Mouse (Mus musculus) thymus, adult 2 months (tissue): ENCODE data around the gene Scgb3a1. TPM values are rescaled to one million over a fixed set of nuclear protein-coding genes. Genes with fewer than 3 reads are reported as not detected.

Experiments used
- DNase-seq: peaks from one replicate; pipeline ENCODE4 v3.0.0; 2021
- H3K27ac ChIP-seq: fragments of 200-500 bp; 2 replicates; pipeline ENCODE4 v1.5.1; 2012; ENCODE audit warnings: low read length, control low read depth; ENCODE audit not compliant: control insufficient read depth, insufficient read depth
- H3K27me3 ChIP-seq: fragments of 200-500 bp; 2 replicates; pipeline ENCODE4 v1.6.1; 2012; ENCODE audit warnings: mild to moderate bottlenecking, low read length, moderate library complexity, mixed read lengths; ENCODE audit not compliant: control insufficient read depth, insufficient read depth
- H3K36me3 ChIP-seq: fragments of 200-500 bp; 2 replicates; pipeline ENCODE4 v1.6.1; 2012; ENCODE audit warnings: mild to moderate bottlenecking, low read length, moderate library complexity; ENCODE audit not compliant: control insufficient read depth, insufficient read depth
- H3K4me1 ChIP-seq: fragments of 200-500 bp; replicated peaks from 2 replicates; pipeline ENCODE4 v1.6.1; 2012; ENCODE audit warnings: low read length; ENCODE audit not compliant: control insufficient read depth, insufficient read depth
- H3K4me3 ChIP-seq: fragments of 200-500 bp; 2 replicates; pipeline ENCODE4 v1.5.1; 2012; ENCODE audit warnings: mild to moderate bottlenecking, low read length, control low read depth, moderate library complexity; ENCODE audit not compliant: control insufficient read depth, insufficient read depth
- CTCF ChIP-seq: fragments of 200-500 bp; IDR thresholded peaks from 2 replicates; pipeline ENCODE4 v1.5.1; 2012; ENCODE audit warnings: mild to moderate bottlenecking, control low read depth, low read length, moderate library complexity, borderline replicate concordance; ENCODE audit not compliant: control insufficient read depth, poor library complexity, insufficient read depth; ENCODE audit errors: extremely low read depth
- POLR2A ChIP-seq: fragments of 200-500 bp; IDR thresholded peaks from 2 replicates; pipeline ENCODE4 v1.6.1; 2012; ENCODE audit warnings: mild to moderate bottlenecking, low read length, control low read depth, moderate library complexity; ENCODE audit not compliant: control insufficient read depth, poor library complexity, insufficient read depth; ENCODE audit errors: extremely low read depth
- WGBS: fragments of 180-500 bp; shearing (Covaris S2); methylation state at CpG from one replicate; pipeline ENCODE4 v1.1.7; 2018; 5-methylcytosine and 5-hydroxymethylcytosine counted together
- polyA plus RNA-seq: library from polyadenylated mRNA; depleted of rRNA; stranded (reverse); fragments of >200 nt; gene quantifications from 2 replicates; pipeline ENCODE4 v1.2.3, GENCODE M21; 2012; rRNA removed

Gene Scgb3a1
- polyA plus RNA-seq: 3.0 and 7.8 TPM in 2 replicates

DNA sequence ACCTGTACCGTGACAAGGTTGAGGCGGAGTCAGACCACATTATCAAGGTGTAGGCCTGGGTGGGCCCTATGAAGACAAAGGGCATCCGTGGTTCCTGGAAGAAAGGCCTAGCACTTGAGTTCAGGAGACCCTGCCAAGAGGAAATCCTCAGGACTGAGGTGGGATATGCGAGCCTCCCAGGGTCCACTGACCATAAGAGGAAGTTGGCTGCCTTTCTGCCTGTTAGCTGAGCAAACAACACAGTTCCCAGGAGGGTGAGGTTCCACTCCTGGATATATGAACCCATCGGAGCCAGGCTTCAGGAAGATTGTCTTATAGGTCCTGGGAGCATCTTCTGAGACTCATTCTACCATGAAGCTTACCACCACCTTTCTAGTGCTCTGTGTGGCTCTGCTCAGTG, at the start of gene Scgb3a1:
Gene Scgb3a1, plus strand, starts transcription at position 301 of the 400 bp plus-strand sequence.
- WGBS: 78% methylated on average over 5 of the region's 5 CpGs

DNA sequence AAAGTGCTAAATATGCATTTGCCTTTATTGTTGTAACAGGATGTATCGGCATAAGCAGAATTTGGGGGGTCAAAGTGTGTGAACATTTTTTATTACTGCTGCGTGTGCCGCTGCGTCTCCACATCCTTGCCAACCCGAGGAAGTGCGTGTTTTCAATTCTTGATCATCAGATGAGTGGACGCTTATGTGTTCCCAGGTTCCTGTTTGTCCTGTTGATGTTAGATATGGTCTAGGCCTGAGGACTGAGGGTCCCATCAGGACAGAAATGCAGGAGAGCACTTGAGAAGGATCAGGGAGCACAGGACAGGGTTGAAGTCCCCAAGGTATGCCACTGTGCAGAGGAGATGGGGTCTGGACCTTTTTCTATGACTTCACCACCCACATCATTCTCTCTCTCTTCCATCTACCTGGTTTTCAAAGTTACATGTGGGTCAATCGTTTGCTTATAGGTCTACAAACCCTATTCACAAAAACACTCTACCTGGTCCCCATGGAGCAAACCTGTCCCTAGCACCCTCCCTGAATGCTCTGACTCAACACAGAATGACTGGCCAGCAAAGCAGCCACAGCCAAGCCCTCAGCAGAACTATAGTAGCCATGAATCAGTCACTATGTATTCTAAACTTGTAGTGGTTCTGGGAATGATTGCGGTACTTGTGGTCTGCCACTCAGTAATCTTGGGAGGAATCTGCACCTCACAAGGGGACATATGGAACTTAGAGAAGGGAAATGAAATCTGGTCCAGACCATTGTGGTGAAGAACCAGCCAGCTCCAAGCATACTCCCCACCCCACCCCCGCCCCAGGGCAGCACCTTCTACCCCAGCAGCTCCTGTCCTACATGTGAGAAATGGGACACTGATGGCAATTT, 47.3 kb upstream of the Scgb3a1 start:
- no peaks in the 10 kb centered on the region for H3K36me3 ChIP-seq
- H3K4me1 ChIP-seq: no peaks in the 10 kb centered on the region; the same call in 1 of the 2 replicates
- TF ChIP-seq POLR2A (no peak), CTCF (no peak)
- H3K27ac ChIP-seq: no peak overlapping the region
- H3K4me3 ChIP-seq: no peak overlapping the region
- WGBS: 83% methylated on average over 10 of the region's 10 CpGs
- no peaks in the 10 kb centered on the region; the same call in 1 of the 2 replicates for H3K27me3 ChIP-seq
- no peak for DNase-seq

More for the DNA sequence above, at the start of gene Scgb3a1:
- H3K27me3 ChIP-seq: no peaks in the 10 kb centered on the region
- H3K4me1 ChIP-seq: peaks cover 16% of the 10 kb centered on the region
- H3K4me3 ChIP-seq: no peak within 1 kb of the TSS
- no peak within 1 kb of the TSS for H3K27ac ChIP-seq
- TF ChIP-seq CTCF (no peak), POLR2A (no peak)
- no peak for DNase-seq
- no peaks in the 10 kb centered on the region; the same call in 1 of the 2 replicates for H3K36me3 ChIP-seq

GRCm38 (mm10) chr11:49618476-49618875, 44.9 kb upstream of the Scgb3a1 start:
- Histone ChIP-seq H3K27ac (no peak overlapping the region), H3K4me3 (no peak overlapping the region), H3K36me3 (no peaks in the 10 kb centered on the region), H3K27me3 (no peaks in the 10 kb centered on the region; the same call in 1 of the 2 replicates), H3K4me1 (no peaks in the 10 kb centered on the region; the same call in 1 of the 2 replicates)
- TF ChIP-seq CTCF: no peak
- TF ChIP-seq POLR2A: no peak
- no peak for DNase-seq
- WGBS: 74% methylated on average over 8 of the region's 8 CpGs

- TF ChIP-seq POLR2A (no peak), CTCF (no peak)
These were observed 41.5 kb upstream of the Scgb3a1 start for GRCm38 (mm10) chr11:49621953-49622352.

GRCm38 (mm10) chr11:49624156-49624555, 39.3 kb upstream of the Scgb3a1 start:
- Histone ChIP-seq H3K4me3 (no peak overlapping the region), H3K27ac (no peak overlapping the region), H3K27me3 (no peaks in the 10 kb centered on the region), H3K4me1 (no peaks in the 10 kb centered on the region), H3K36me3 (no peaks in the 10 kb centered on the region)
- WGBS: 97% methylated on average over 3 of the region's 3 CpGs
- TF ChIP-seq POLR2A (no peak), CTCF (no peak)
- DNase-seq: no peak

More at GRCm38 (mm10) chr11:49621953-49622352, 41.5 kb upstream of the Scgb3a1 start:
- 87% methylated on average over 5 of the region's 5 CpGs for WGBS
- Histone ChIP-seq H3K4me1 (no peaks in the 10 kb centered on the region), H3K4me3 (no peak overlapping the region), H3K27ac (no peak overlapping the region), H3K36me3 (no peaks in the 10 kb centered on the region), H3K27me3 (no peaks in the 10 kb centered on the region; the same call in 1 of the 2 replicates)
- no peak for DNase-seq

- WGBS: 86% methylated on average over 15 of the region's 15 CpGs
- Histone ChIP-seq H3K4me3 (no peak overlapping the region), H3K27ac (no peak overlapping the region), H3K4me1 (no peaks in the 10 kb centered on the region), H3K27me3 (no peaks in the 10 kb centered on the region), H3K36me3 (no peaks in the 10 kb centered on the region)
- DNase-seq: no peak
- TF ChIP-seq CTCF (no peak), POLR2A (no peak)
These were observed 37.5 kb upstream of the Scgb3a1 start for GRCm38 (mm10) chr11:49625863-49626262.

- H3K36me3 ChIP-seq: no peaks in the 10 kb centered on the region
These were observed 36.7 kb upstream of the Scgb3a1 start for GRCm38 (mm10) chr11:49626748-49627147.

More at GRCm38 (mm10) chr11:49626748-49627147, 36.7 kb upstream of the Scgb3a1 start:
- Histone ChIP-seq H3K27me3 (no peaks in the 10 kb centered on the region), H3K4me3 (no peak overlapping the region), H3K4me1 (peaks cover under 1% of the 10 kb centered on the region; the same call in 1 of the 2 replicates), H3K27ac (no peak overlapping the region)
- no peak for DNase-seq
- no peak for TF ChIP-seq POLR2A
- TF ChIP-seq CTCF: no peak
- WGBS: 94% methylated on average over 8 of the region's 8 CpGs
